Mouse (Mus musculus): ENCODE data around the gene Zmynd8.

Zmynd8 gene

GRCm38 (mm10) chr2:165899474-165899873 lies 658 bp upstream of the Zmynd8 start:
- no peak for DNase-seq (ENCODE audit: low read depth, low spot score)

- DNase-seq (ENCODE audit: low read depth, low spot score) = no peak
Observed at GRCm38 (mm10) chr2:165896171-165896570, 2.6 kb downstream of the Zmynd8 start.

- DNase-seq (ENCODE audit: low read depth, low spot score) = no peak
Observed at GRCm38 (mm10) chr2:165895687-165896086, 3.1 kb downstream of the Zmynd8 start.

GRCm38 (mm10) chr2:165894533-165894932 lies 4.3 kb downstream of the Zmynd8 start:
- DNase-seq (ENCODE audit: low read depth, low spot score) = no peak

- no peak for DNase-seq (ENCODE audit: low read depth, low spot score)
Observed at GRCm38 (mm10) chr2:165893232-165893631, 5.6 kb downstream of the Zmynd8 start.

- no peak for DNase-seq (ENCODE audit: low read depth, low spot score)
Observed at GRCm38 (mm10) chr2:165892626-165893025, 6.2 kb downstream of the Zmynd8 start.

- DNase-seq (ENCODE audit: low read depth, low spot score) = no peak
Observed at GRCm38 (mm10) chr2:165890401-165890800, 8.4 kb downstream of the Zmynd8 start.

GRCm38 (mm10) chr2:165889874-165890273 lies 8.9 kb downstream of the Zmynd8 start:
- no peak for DNase-seq (ENCODE audit: low read depth, low spot score)

- peak; percentile 22 for DNase-seq (ENCODE audit: low read depth, low spot score)
Observed at GRCm38 (mm10) chr2:165889266-165889665, 9.6 kb downstream of the Zmynd8 start.

GRCm38 (mm10) chr2:165888813-165889221 lies 10.0 kb downstream of the Zmynd8 start:
- DNase-seq (ENCODE audit: low read depth, low spot score) = no peak

- DNase-seq (ENCODE audit: low read depth, low spot score) = peak; percentile 78
Observed at GRCm38 (mm10) chr2:165888396-165888795, 10.4 kb downstream of the Zmynd8 start.

- DNase-seq (ENCODE audit: low read depth, low spot score) = peak; percentile 12
Observed at GRCm38 (mm10) chr2:165886857-165887628, 11.8 kb downstream of the Zmynd8 start.

- DNase-seq (ENCODE audit: low read depth, low spot score) = peak; percentile 6
Observed at GRCm38 (mm10) chr2:165886482-165886856, 12.3 kb downstream of the Zmynd8 start.

- DNase-seq (ENCODE audit: low read depth, low spot score) = no peak
Observed at GRCm38 (mm10) chr2:165885951-165886320, 12.9 kb downstream of the Zmynd8 start.

- peak; percentile 76 for DNase-seq (ENCODE audit: low read depth, low spot score)
Observed at GRCm38 (mm10) chr2:165885225-165885950, 13.4 kb downstream of the Zmynd8 start.

- peak; percentile 98 for DNase-seq (ENCODE audit: low read depth, low spot score)
Observed at GRCm38 (mm10) chr2:165884577-165885224, 14.1 kb downstream of the Zmynd8 start.

GRCm38 (mm10) chr2:165883846-165884576 lies 14.8 kb downstream of the Zmynd8 start:
- DNase-seq (ENCODE audit: low read depth, low spot score) = peak; percentile 40

- DNase-seq (ENCODE audit: low read depth, low spot score) = peak; percentile 38
Observed at GRCm38 (mm10) chr2:165883006-165883405, 15.8 kb downstream of the Zmynd8 start.

- no peak for DNase-seq (ENCODE audit: low read depth, low spot score)
Observed at GRCm38 (mm10) chr2:165881585-165882431, 17.0 kb downstream of the Zmynd8 start.

- DNase-seq (ENCODE audit: low read depth, low spot score) = no peak
Observed at GRCm38 (mm10) chr2:165881220-165881584, 17.6 kb downstream of the Zmynd8 start.
